Mouse (Mus musculus) spleen, embryonic (tissue): Measurements from ENCODE around the gene Col2a1.

Experiments
- CTCF ChIA-PET: fragments of 350-600 bp; sonication (Branson Sonifier 250); formaldehyde crosslinking; loops from one replicate; lab custom pipeline; 2022; lab: Charles Lee

Col2a1 gene

DNA sequence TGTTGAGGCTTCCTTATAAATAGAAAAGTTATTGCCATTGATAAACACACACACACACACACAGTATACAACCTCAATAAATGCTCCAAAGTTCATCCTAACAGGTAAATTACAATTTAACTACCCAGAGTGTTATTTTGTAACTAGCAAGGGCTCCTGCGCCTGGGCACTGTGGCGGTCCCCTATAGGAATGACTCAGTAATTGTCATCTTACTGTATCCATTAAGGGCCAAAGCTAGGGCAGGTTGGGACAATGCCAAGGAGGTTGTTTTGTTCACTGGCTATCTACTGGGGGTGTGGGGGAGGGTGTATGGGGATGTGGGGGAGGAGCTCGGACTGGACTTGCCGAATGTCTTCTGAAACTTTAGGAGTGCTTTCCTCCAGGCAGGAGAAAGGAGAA lies 77.5 kb downstream of the Col2a1 start:
- CTCF ChIA-PET: no interaction called here
